Mouse (Mus musculus) spleen, postnatal 14 days (tissue): ENCODE data around the gene Uba7.
A peak's percentile ranks its signal among the peaks of the same experiment; 100 is the strongest.
"Not testable (repeated sequence)": the region's sequence is repeated elsewhere in the genome, so short reads cannot be mapped to it uniquely, and the experiment has no call there.

Experiments used
- DNase-seq, 2 experiments: peaks; one replicate each; pipeline ENCODE4 v3.0.0; 2021 to 2022; ENCODE audit warnings: low spot score in 2 of 2

Uba7 gene

GRCm38 (mm10) chr9:107992197-107992596, 16.9 kb downstream of the Uba7 start, which contains the start of gene Cdhr4:
Gene Cdhr4, plus strand, starts transcription at chr9:107992497.
- DNase-seq, result no peak

GRCm38 (mm10) chr9:107993013-107993412, 17.7 kb downstream of the Uba7 start:
- no peak for DNase-seq

GRCm38 (mm10) chr9:107994464-107994863, 19.2 kb downstream of the Uba7 start:
- DNase-seq, result no peak

GRCm38 (mm10) chr9:107995513-107995912, 20.2 kb downstream of the Uba7 start:
- no peak for DNase-seq

GRCm38 (mm10) chr9:107996049-107996448, 20.7 kb downstream of the Uba7 start, which contains the start of gene Gm20662:
Gene Gm20662, plus strand, starts transcription at chr9:107996349.
- no peak for DNase-seq

- peak; percentile 99 for DNase-seq
Measured at GRCm38 (mm10) chr9:108001922-108002770, 26.8 kb downstream of the Uba7 start, which contains the start of gene Ip6k1. Gene Ip6k1, plus strand, starts transcription at chr9:108002501.

GRCm38 (mm10) chr9:108002778-108003530, 27.6 kb downstream of the Uba7 start:
- DNase-seq, result peak in 1 of 2 experiments; percentile 41

GRCm38 (mm10) chr9:108003531-108003890, 28.2 kb downstream of the Uba7 start:
- DNase-seq, result peak in 1 of 2 experiments; percentile 25

- DNase-seq, result no peak
Measured at GRCm38 (mm10) chr9:108008041-108008440, 32.7 kb downstream of the Uba7 start.

GRCm38 (mm10) chr9:108010385-108010784, 35.1 kb downstream of the Uba7 start:
- no peak for DNase-seq

GRCm38 (mm10) chr9:108013577-108013976, 38.3 kb downstream of the Uba7 start:
- DNase-seq, result not testable (repeated sequence)

- no peak for DNase-seq
Measured at GRCm38 (mm10) chr9:108017127-108017526, 41.8 kb downstream of the Uba7 start.

- DNase-seq, result no peak
Measured at GRCm38 (mm10) chr9:108020741-108021140, 45.4 kb downstream of the Uba7 start.

- DNase-seq, result no peak
Measured at GRCm38 (mm10) chr9:108023216-108023615, 47.9 kb downstream of the Uba7 start.

GRCm38 (mm10) chr9:108026584-108026983, 51.3 kb downstream of the Uba7 start:
- DNase-seq, result no peak

GRCm38 (mm10) chr9:108027867-108028266, 52.6 kb downstream of the Uba7 start:
- no peak for DNase-seq

- DNase-seq, result no peak
Measured at GRCm38 (mm10) chr9:108032126-108032525, 56.8 kb downstream of the Uba7 start.
